Mouse (Mus musculus): ENCODE measurements around the gene Sox14. TPM values are rescaled to one million over a fixed set of nuclear protein-coding genes. Genes with fewer than 3 reads are reported as not detected.

Gene Sox14
- total RNA-seq (2015; ENCODE audit: low replicate concordance): not detected in 2 replicates
- total RNA-seq (2017; ENCODE audit: low replicate concordance): not detected in 2 replicates

GRCm38 (mm10) chr9:99875618-99876372 lies at the start of gene Sox14:
Gene Sox14 (minus strand): TSS chr9:99876170.
- ATAC-seq (replicated peaks; ENCODE audit: low FRiP score, poor library complexity, severe bottlenecking): no peak

GRCm38 (mm10) chr9:99879311-99879710 lies 3.3 kb upstream of the Sox14 start:
- no peak for ATAC-seq (replicated peaks; ENCODE audit: low FRiP score, poor library complexity, severe bottlenecking)

- ATAC-seq (replicated peaks; ENCODE audit: low FRiP score, poor library complexity, severe bottlenecking): no peak
These were observed 2.6 kb upstream of the Sox14 start for GRCm38 (mm10) chr9:99878588-99878987.

- ATAC-seq (replicated peaks; ENCODE audit: low FRiP score, poor library complexity, severe bottlenecking): no peak
These were observed 1.1 kb upstream of the Sox14 start for GRCm38 (mm10) chr9:99877056-99877546.

- ATAC-seq (replicated peaks; ENCODE audit: low FRiP score, poor library complexity, severe bottlenecking): no peak
These were observed 544 bp upstream of the Sox14 start for GRCm38 (mm10) chr9:99876373-99877055.

- ATAC-seq (replicated peaks; ENCODE audit: low FRiP score, poor library complexity, severe bottlenecking): no peak
These were observed 994 bp downstream of the Sox14 start for GRCm38 (mm10) chr9:99874735-99875617.

GRCm38 (mm10) chr9:99873721-99874120 lies 2.2 kb downstream of the Sox14 start:
- ATAC-seq (replicated peaks; ENCODE audit: low FRiP score, poor library complexity, severe bottlenecking): no peak

- ATAC-seq (replicated peaks; ENCODE audit: low FRiP score, poor library complexity, severe bottlenecking): no peak
These were observed 2.8 kb downstream of the Sox14 start for GRCm38 (mm10) chr9:99873116-99873620.

GRCm38 (mm10) chr9:99872204-99873115 lies 3.5 kb downstream of the Sox14 start:
- ATAC-seq (replicated peaks; ENCODE audit: low FRiP score, poor library complexity, severe bottlenecking): no peak

- ATAC-seq (replicated peaks; ENCODE audit: low FRiP score, poor library complexity, severe bottlenecking): no peak
These were observed 4.3 kb downstream of the Sox14 start for GRCm38 (mm10) chr9:99871556-99872203.

GRCm38 (mm10) chr9:99870780-99871555 lies 5.0 kb downstream of the Sox14 start:
- ATAC-seq (replicated peaks; ENCODE audit: low FRiP score, poor library complexity, severe bottlenecking): no peak

GRCm38 (mm10) chr9:99869936-99870779 lies 5.8 kb downstream of the Sox14 start:
- no peak for ATAC-seq (replicated peaks; ENCODE audit: low FRiP score, poor library complexity, severe bottlenecking)

GRCm38 (mm10) chr9:99869275-99869674 lies 6.7 kb downstream of the Sox14 start:
- ATAC-seq (replicated peaks; ENCODE audit: low FRiP score, poor library complexity, severe bottlenecking): no peak

- ATAC-seq (replicated peaks; ENCODE audit: low FRiP score, poor library complexity, severe bottlenecking): no peak
These were observed 7.4 kb downstream of the Sox14 start for GRCm38 (mm10) chr9:99868606-99869005.

GRCm38 (mm10) chr9:99868054-99868453 lies 7.9 kb downstream of the Sox14 start:
- no peak for ATAC-seq (replicated peaks; ENCODE audit: low FRiP score, poor library complexity, severe bottlenecking)

GRCm38 (mm10) chr9:99862936-99863335 lies 13.0 kb downstream of the Sox14 start:
- no peak for ATAC-seq (replicated peaks; ENCODE audit: low FRiP score, poor library complexity, severe bottlenecking)

GRCm38 (mm10) chr9:99854486-99854885 lies 21.5 kb downstream of the Sox14 start:
- ATAC-seq (replicated peaks; ENCODE audit: low FRiP score, poor library complexity, severe bottlenecking): no peak

Data from erythroblast, adult 5-6 weeks (primary cell).